In genomic region chr8:70005178-70005577, GRCm38 (mm10) we compare ENCODE assay signal across 15 mouse cellular contexts. TPM values are rescaled to one million over a fixed set of nuclear protein-coding genes. Genes with fewer than 3 reads are reported as not detected.
A peak's percentile ranks its signal among the peaks of the same experiment; 100 is the strongest.
DNase-seq lines count a peak whose midpoint lies in the region; ATAC-seq and TF ChIP-seq lines count a peak whose summit lies in the region.
"Had no signal": no experiment of that assay in that cellular context is flagged by ENCODE, and none has a peak within 500 bp of the region (broad histone marks: within the 10 kb centered on the region; RNA-seq: fewer than 3 reads in every experiment).

No protein-coding gene starts in this region.

- peaks cover 9% of the 10 kb centered on the region for H3K4me1 ChIP-seq in kidney, adult 2 months (ENCODE audit: control insufficient read depth, insufficient read depth, low read length)
- peaks cover 4% of the 10 kb centered on the region for H3K4me1 ChIP-seq in brown adipose tissue, adult 24 weeks (ENCODE audit: control insufficient read depth, insufficient read depth, insufficient read length, low read length)
- H3K4me1 ChIP-seq in heart, embryonic 16.5 days (ENCODE audit: control insufficient read depth, insufficient read depth, low read length): 0 out of 2 replicates have a peak, but pooled peaks cover 4% of the 10 kb centered on the region
- H3K4me1 ChIP-seq in lung, postnatal 0 days (ENCODE audit: insufficient read depth, low read depth, low read length): no peaks in the 10 kb centered on the region
- peaks cover 9% of the 10 kb centered on the region for H3K4me1 ChIP-seq in forebrain, embryonic 10.5 days
- 0 out of 2 replicates have a peak, but pooled peaks cover 3% of the 10 kb centered on the region for H3K4me1 ChIP-seq in midbrain, embryonic 11.5 days (ENCODE audit: control insufficient read depth, insufficient read depth, low read length)

- H3K9ac ChIP-seq in heart, embryonic 16.5 days (ENCODE audit: low read length): no peak overlapping the region
- H3K9ac ChIP-seq in lung, postnatal 0 days (replicated peaks; ENCODE audit: low read depth): no peak overlapping the region
- no peak overlapping the region for H3K9ac ChIP-seq in midbrain, embryonic 11.5 days (ENCODE audit: low read length)
- H3K9ac ChIP-seq: liver, embryonic 13.5 days had no signal

- DNase-seq in kidney, adult 2 months: peak; percentile 51
- no peak for DNase-seq in kidney, postnatal 4 days
- DNase-seq in lung, postnatal 0 days (ENCODE audit: low spot score): peak; percentile 75
- DNase-seq in gastrocnemius, postnatal 10 days: no peak
- DNase-seq in forebrain, embryonic 10.5 days (ENCODE audit: extremely low spot score, low spot score): no peak
- DNase-seq in midbrain, embryonic 11.5 days (ENCODE audit: low spot score, missing footprints): no peak
- DNase-seq: B cell, adult 2 months; cerebellum, adult 11-12 months; cerebellum, postnatal 36 days; layer of hippocampus, postnatal 36 days; liver, embryonic 13.5 days; right cerebral cortex, postnatal 25 days had no signal

- 47% methylated on average over 2 of the region's 2 CpGs for WGBS in kidney, adult 2 months
- 38% methylated on average over 2 of the region's 2 CpGs for WGBS in heart, embryonic 16.5 days
- WGBS in lung, postnatal 0 days: 37% methylated on average over 2 of the region's 2 CpGs
- 56% methylated on average over 2 of the region's 2 CpGs for WGBS in forebrain, embryonic 10.5 days
- 49% methylated on average over 2 of the region's 2 CpGs for WGBS in midbrain, embryonic 11.5 days

- no peak for TF ChIP-seq CTCF in kidney, adult 2 months (conservative IDR thresholded peaks at IDR 0.05; ENCODE audit: insufficient read depth, insufficient read length, low read depth, low read length)
- TF ChIP-seq CTCF in lung, postnatal 0 days (IDR thresholded peaks at IDR 0.05): peak; percentile 47

- no peaks in the 10 kb centered on the region for H3K27me3 ChIP-seq in kidney, adult 2 months (replicated peaks; ENCODE audit: control insufficient read depth, insufficient read depth, low read length)
- H3K27me3 ChIP-seq in heart, embryonic 16.5 days (ENCODE audit: control insufficient read depth, insufficient read depth, low read length): no peaks in the 10 kb centered on the region
- H3K27me3 ChIP-seq in lung, postnatal 0 days (replicated peaks; ENCODE audit: insufficient read depth, low read length): no peaks in the 10 kb centered on the region
- no peaks in the 10 kb centered on the region for H3K27me3 ChIP-seq in forebrain, embryonic 10.5 days (ENCODE audit: poor library complexity, severe bottlenecking)
- H3K27me3 ChIP-seq in midbrain, embryonic 11.5 days (ENCODE audit: control insufficient read depth, insufficient read depth, low read length): no peaks in the 10 kb centered on the region
- H3K27me3 ChIP-seq: liver, embryonic 13.5 days had no signal

- no peak overlapping the region for H3K4me3 ChIP-seq in kidney, adult 2 months (ENCODE audit: insufficient read depth, low read depth, low read length)
- no peak overlapping the region for H3K4me3 ChIP-seq in brown adipose tissue, adult 24 weeks (ENCODE audit: insufficient read depth, low read depth, low read length)
- no peak overlapping the region for H3K4me3 ChIP-seq in heart, embryonic 16.5 days (ENCODE audit: low read length)
- H3K4me3 ChIP-seq in lung, postnatal 0 days (ENCODE audit: low read depth, low read length): no peak overlapping the region
- H3K4me3 ChIP-seq in forebrain, embryonic 10.5 days: no peak overlapping the region
- H3K4me3 ChIP-seq in midbrain, embryonic 11.5 days (ENCODE audit: low read depth, low read length): no peak overlapping the region
- H3K4me3 ChIP-seq: limb, embryonic 10.5 days; liver, embryonic 13.5 days had no signal

- TF ChIP-seq EP300 in lung, postnatal 0 days (IDR thresholded peaks at IDR 0.05): peak; percentile 98

- peak; percentile 18; the same call in 1 of the 2 replicates for ATAC-seq in heart, embryonic 16.5 days (replicated peaks; ENCODE audit: extremely low read depth, insufficient read depth, low FRiP score)
- ATAC-seq in lung, postnatal 0 days: peak; percentile 73
- ATAC-seq in midbrain, embryonic 11.5 days (ENCODE audit: low FRiP score): no peak

- H3K4me2 ChIP-seq in heart, embryonic 16.5 days (ENCODE audit: low read depth, low read length): no peak overlapping the region
- no peak overlapping the region for H3K4me2 ChIP-seq in lung, postnatal 0 days (replicated peaks; ENCODE audit: low read depth, low read length)
- H3K4me2 ChIP-seq in midbrain, embryonic 11.5 days: no peak overlapping the region
- H3K4me2 ChIP-seq: liver, embryonic 13.5 days had no signal

- H3K27ac ChIP-seq in kidney, adult 2 months (ENCODE audit: insufficient read depth, low read depth, low read length): no peak overlapping the region; the same call in 1 of the 2 replicates
- peak overlapping the region; percentile 32 for H3K27ac ChIP-seq in brown adipose tissue, adult 24 weeks (replicated peaks; ENCODE audit: low read depth, low read length)
- H3K27ac ChIP-seq in heart, embryonic 16.5 days (ENCODE audit: low read length): no peak overlapping the region
- peak overlapping the region; percentile 55; the same call in 1 of the 2 replicates for H3K27ac ChIP-seq in lung, postnatal 0 days (ENCODE audit: low read length)
- no peak overlapping the region for H3K27ac ChIP-seq in forebrain, embryonic 10.5 days
- H3K27ac ChIP-seq in midbrain, embryonic 11.5 days (ENCODE audit: low read depth, low read length): no peak overlapping the region
- H3K27ac ChIP-seq: limb, embryonic 10.5 days; liver, embryonic 13.5 days had no signal

- H3K9me3 ChIP-seq in heart, embryonic 16.5 days (replicated peaks; ENCODE audit: control insufficient read depth, low read length): no peaks in the 10 kb centered on the region
- no peaks in the 10 kb centered on the region for H3K9me3 ChIP-seq in lung, postnatal 0 days (ENCODE audit: low read length)
- no peaks in the 10 kb centered on the region for H3K9me3 ChIP-seq in forebrain, embryonic 10.5 days
- no peaks in the 10 kb centered on the region for H3K9me3 ChIP-seq in midbrain, embryonic 11.5 days (ENCODE audit: control insufficient read depth, low read length)
- H3K9me3 ChIP-seq: limb, embryonic 10.5 days; liver, embryonic 13.5 days had no signal

- H3K36me3 ChIP-seq in kidney, adult 2 months (ENCODE audit: control insufficient read depth, insufficient read depth, low read length): no peaks in the 10 kb centered on the region
- no peaks in the 10 kb centered on the region for H3K36me3 ChIP-seq in heart, embryonic 16.5 days (ENCODE audit: control insufficient read depth, insufficient read depth)
- H3K36me3 ChIP-seq in lung, postnatal 0 days (ENCODE audit: insufficient read depth, low read length): no peaks in the 10 kb centered on the region
- no peaks in the 10 kb centered on the region for H3K36me3 ChIP-seq in forebrain, embryonic 10.5 days (replicated peaks)
- H3K36me3 ChIP-seq in midbrain, embryonic 11.5 days (ENCODE audit: control insufficient read depth, insufficient read depth, low read length): no peaks in the 10 kb centered on the region
- H3K36me3 ChIP-seq: limb, embryonic 10.5 days; liver, embryonic 13.5 days had no signal

- no peak for TF ChIP-seq POLR2A in kidney, adult 2 months (IDR thresholded peaks at IDR 0.05; ENCODE audit: low read depth, low read length)

RNA-seq across cellular contexts. Expression of gene Gatad2a, which starts 9.0 kb away (rescaled TPM):
- 60.1 and 60.9 TPM in 2 replicates for polyA plus RNA-seq in kidney, adult 2 months (2012; rRNA removed)
- 33.7 and 35.6 TPM in 2 replicates for polyA plus RNA-seq in brown adipose tissue, adult 24 weeks (2012; ENCODE audit: insufficient read depth, insufficient read length, missing spikeins)
- 26.2 and 26.8 TPM in 2 replicates for polyA plus RNA-seq in heart, embryonic 16.5 days (2015; fragmentation: Nextera tagmentation; extraction: Ambion mirVana)
- 40.9 and 41.8 TPM in 2 replicates for polyA plus RNA-seq in lung, postnatal 0 days (2015; fragmentation: Nextera tagmentation; extraction: Ambion mirVana)
- total RNA-seq in gastrocnemius, postnatal 10 days (2021): 10 to 100 TPM; 40.4 to 46.5 TPM
- 51.7 and 57.1 TPM in 2 replicates for polyA plus RNA-seq in forebrain, embryonic 10.5 days (2016; fragmentation: Nextera tagmentation; extraction: Ambion mirVana)
- 52.7 and 65.2 TPM in 2 replicates for polyA plus RNA-seq in midbrain, embryonic 11.5 days (2014; fragmentation: Nextera tagmentation; extraction: Ambion mirVana)

RNA-seq across cellular contexts. Expression of gene Mau2, which starts 37.4 kb away (rescaled TPM):
- polyA plus RNA-seq in kidney, adult 2 months (2012; rRNA removed): 47.1 and 63.3 TPM in 2 replicates
- polyA plus RNA-seq in brown adipose tissue, adult 24 weeks (2012; ENCODE audit: insufficient read depth, insufficient read length, missing spikeins): 12.3 and 16.4 TPM in 2 replicates
- 38.4 and 42.9 TPM in 2 replicates for polyA plus RNA-seq in heart, embryonic 16.5 days (2015; fragmentation: Nextera tagmentation; extraction: Ambion mirVana)
- 37.1 and 37.2 TPM in 2 replicates for polyA plus RNA-seq in lung, postnatal 0 days (2015; fragmentation: Nextera tagmentation; extraction: Ambion mirVana)
- 10 to 100 TPM; 27.8 to 30.9 TPM for total RNA-seq in gastrocnemius, postnatal 10 days (2021)
- polyA plus RNA-seq in forebrain, embryonic 10.5 days (2016; fragmentation: Nextera tagmentation; extraction: Ambion mirVana): 54.5 and 58.6 TPM in 2 replicates
- 46.2 and 49.3 TPM in 2 replicates for polyA plus RNA-seq in midbrain, embryonic 11.5 days (2014; fragmentation: Nextera tagmentation; extraction: Ambion mirVana)

RNA-seq across cellular contexts. Expression of gene Sugp1, which starts 37.4 kb away (rescaled TPM):
- 9.0 and 10.9 TPM in 2 replicates for polyA plus RNA-seq in kidney, adult 2 months (2012; rRNA removed)
- 7.6 and 9.0 TPM in 2 replicates for polyA plus RNA-seq in brown adipose tissue, adult 24 weeks (2012; ENCODE audit: insufficient read depth, insufficient read length, missing spikeins)
- polyA plus RNA-seq in heart, embryonic 16.5 days (2015; fragmentation: Nextera tagmentation; extraction: Ambion mirVana): 30.0 and 30.4 TPM in 2 replicates
- 25.4 and 27.3 TPM in 2 replicates for polyA plus RNA-seq in lung, postnatal 0 days (2015; fragmentation: Nextera tagmentation; extraction: Ambion mirVana)
- 10 to 100 TPM; 20.2 to 22.5 TPM for total RNA-seq in gastrocnemius, postnatal 10 days (2021)
- 53.4 and 55.3 TPM in 2 replicates for polyA plus RNA-seq in forebrain, embryonic 10.5 days (2016; fragmentation: Nextera tagmentation; extraction: Ambion mirVana)
- polyA plus RNA-seq in midbrain, embryonic 11.5 days (2014; fragmentation: Nextera tagmentation; extraction: Ambion mirVana): 33.3 and 35.3 TPM in 2 replicates

Comparison
In these comparisons a context has a peak if more than half of its experiments do, and no peak if none do; other contexts are left out.
1. DNase-seq: peak in kidney, adult 2 months (single experiment) and lung, postnatal 0 days (single experiment); none in kidney, postnatal 4 days (0 of 2), gastrocnemius, postnatal 10 days (single experiment), forebrain, embryonic 10.5 days (single experiment) and midbrain, embryonic 11.5 days (single experiment).
2. H3K27ac ChIP-seq: peak in brown adipose tissue, adult 24 weeks (single experiment) and lung, postnatal 0 days (single experiment); none in kidney, adult 2 months (single experiment), heart, embryonic 16.5 days (single experiment), forebrain, embryonic 10.5 days (single experiment) and midbrain, embryonic 11.5 days (single experiment).